ENCODE assay signal across 9 mouse cellular contexts in the genomic region with DNA sequence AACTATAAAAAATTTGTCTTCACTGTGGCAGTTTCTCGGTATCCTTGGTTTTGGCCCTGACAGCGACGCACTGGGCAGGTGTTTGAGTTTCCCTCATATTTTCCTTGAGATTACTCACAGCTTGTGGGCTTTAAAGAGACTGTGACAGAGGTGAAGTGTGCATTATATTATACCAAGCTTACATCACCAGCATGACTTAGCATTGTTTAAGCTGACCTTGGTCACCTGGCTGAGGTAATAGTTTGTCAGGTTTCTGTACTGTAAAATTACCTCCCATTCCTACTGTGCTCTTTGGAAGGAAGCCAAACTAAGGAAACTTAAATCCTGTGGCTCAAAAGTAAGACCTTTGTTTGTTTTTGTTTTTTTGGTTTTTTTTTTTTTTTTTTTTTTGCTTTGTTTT.
DNase-seq lines count a peak whose midpoint lies in the region; ATAC-seq and TF ChIP-seq lines count a peak whose summit lies in the region.
"Had no signal": no experiment of that assay in that cellular context is flagged by ENCODE, and none has a peak within 500 bp of the region (broad histone marks: within the 10 kb centered on the region; RNA-seq: fewer than 3 reads in every experiment).

No protein-coding gene starts in this region.

- H3K4me2 ChIP-seq in neural tube, embryonic 11.5 days (ENCODE audit: low read depth): peak overlapping the region; percentile 64
- H3K4me2 ChIP-seq in liver, embryonic 14.5 days (ENCODE audit: low read depth): peak overlapping the region; percentile 87

- TF ChIP-seq CTCF in liver, embryonic 14.5 days (IDR thresholded peaks at IDR 0.05; ENCODE audit: low read depth): no peak

- H3K4me3 ChIP-seq in erythroblast, embryonic 14.5 days (replicated peaks): peak overlapping the region; percentile 34
- no peak overlapping the region for H3K4me3 ChIP-seq in neural tube, embryonic 11.5 days (ENCODE audit: low read depth, low read length)
- H3K4me3 ChIP-seq in liver, embryonic 14.5 days (ENCODE audit: insufficient read depth in 1 of 2, low read depth in 2 of 2, low read length in 2 of 2): peak overlapping the region in 1 of 2 experiments; percentile 82; a peak in 3 of 4 replicates

- H3K4me1 ChIP-seq in erythroblast, embryonic 14.5 days (ENCODE audit: control insufficient read depth): peaks cover 60% of the 10 kb centered on the region
- H3K4me1 ChIP-seq in neural tube, embryonic 11.5 days (ENCODE audit: control insufficient read depth, insufficient read depth, low read length): peaks cover 18% of the 10 kb centered on the region
- H3K4me1 ChIP-seq in liver, embryonic 14.5 days (replicated peaks; ENCODE audit: control insufficient read depth in 2 of 2, insufficient read depth in 2 of 2, low read length in 1 of 2): peaks cover 34 to 38% of the 10 kb centered on the region in 2 experiments

- no peak overlapping the region for H3K27ac ChIP-seq in neural tube, embryonic 11.5 days (ENCODE audit: low read depth, low read length)
- H3K27ac ChIP-seq in liver, embryonic 14.5 days: peak overlapping the region; percentile 97

- WGBS in neural tube, embryonic 11.5 days: 63% methylated on average over 3 of the region's 3 CpGs
- WGBS in liver, embryonic 14.5 days (ENCODE audit: insufficient replicate concordance): 59% methylated on average over 3 of the region's 3 CpGs

- peaks cover 25% of the 10 kb centered on the region for H3K36me3 ChIP-seq in erythroblast, embryonic 14.5 days (ENCODE audit: control insufficient read depth)
- H3K36me3 ChIP-seq in neural tube, embryonic 11.5 days (ENCODE audit: control insufficient read depth, insufficient read depth, low read length): no peaks in the 10 kb centered on the region
- H3K36me3 ChIP-seq in liver, embryonic 14.5 days (replicated peaks; ENCODE audit: control insufficient read depth, insufficient read depth, low read depth): no peaks in the 10 kb centered on the region

- no peak for TF ChIP-seq EP300 in liver, embryonic 14.5 days (IDR thresholded peaks at IDR 0.05; ENCODE audit: low read depth)

- no peaks in the 10 kb centered on the region for H3K9me3 ChIP-seq in erythroblast, embryonic 14.5 days (ENCODE audit: control insufficient read depth, low read length)
- no peaks in the 10 kb centered on the region for H3K9me3 ChIP-seq in neural tube, embryonic 11.5 days (ENCODE audit: control insufficient read depth, low read length)
- H3K9me3 ChIP-seq in liver, embryonic 14.5 days (ENCODE audit: control insufficient read depth, low read length): no peaks in the 10 kb centered on the region

- no peaks in the 10 kb centered on the region for H3K27me3 ChIP-seq in erythroblast, embryonic 14.5 days (ENCODE audit: control insufficient read depth)
- H3K27me3 ChIP-seq in neural tube, embryonic 11.5 days (ENCODE audit: control insufficient read depth, insufficient read depth, low read length): no peaks in the 10 kb centered on the region
- no peaks in the 10 kb centered on the region for H3K27me3 ChIP-seq in liver, embryonic 14.5 days (ENCODE audit: control insufficient read depth, insufficient read depth, low read length)

- no peak for ATAC-seq in erythroblast, adult 5-6 weeks (replicated peaks; ENCODE audit: low FRiP score, poor library complexity, severe bottlenecking)
- ATAC-seq in neural tube, embryonic 11.5 days (ENCODE audit: insufficient read depth, low FRiP score, low TSS enrichment): no peak
- no peak for ATAC-seq in liver, embryonic 14.5 days (ENCODE audit: insufficient read depth)

- no peak overlapping the region for H3K9ac ChIP-seq in neural tube, embryonic 11.5 days (ENCODE audit: low read length)
- peak overlapping the region; percentile 86 for H3K9ac ChIP-seq in liver, embryonic 14.5 days (replicated peaks)

- DNase-seq in neural tube, embryonic 11.5 days (ENCODE audit: low spot score): no peak
- DNase-seq in neural tube, embryonic 10.5 days (ENCODE audit: extremely low spot score, low spot score): no peak
- DNase-seq in liver, embryonic 14.5 days (ENCODE audit: low read depth in 3 of 3, low spot score in 3 of 3): no peak
- no peak for DNase-seq in urinary bladder, postnatal 10 days (ENCODE audit: low spot score)
- no peak for DNase-seq in T-cell, adult 2 months (ENCODE audit: low spot score)
- no peak for DNase-seq in ovary, postnatal 36 days (ENCODE audit: low spot score)
- DNase-seq: adrenal gland, adult 8-10 months had no signal
